Mouse (Mus musculus): ENCODE measurements around the gene Prdm15. TPM values are rescaled to one million over a fixed set of nuclear protein-coding genes. Genes with fewer than 3 reads are reported as not detected.

The Prdm15 gene
- polyA plus RNA-seq, 1 experiment from 2014 or later, result 9.1 TPM

DNA sequence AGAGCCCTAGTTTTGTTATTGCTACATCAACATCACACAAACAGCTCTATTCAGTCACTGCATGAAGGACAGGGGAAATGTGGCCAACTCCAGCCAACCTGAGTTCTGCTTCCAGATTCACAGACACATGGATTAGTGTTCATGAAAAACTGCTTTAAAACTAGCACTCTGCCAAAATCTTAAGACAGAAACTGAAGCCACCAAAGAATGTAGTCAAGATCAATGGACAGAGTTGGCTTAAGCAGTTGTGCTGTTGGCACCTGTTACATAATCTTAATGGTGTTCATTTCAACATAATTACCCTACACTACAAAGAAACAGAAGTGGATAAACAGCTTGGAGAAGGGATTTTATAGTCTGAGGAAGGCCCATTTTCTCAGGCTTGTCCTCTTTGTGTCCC is 4.4 kb upstream of the Prdm15 start:
- Histone ChIP-seq H3K4me3 (replicated peaks) (no peak overlapping the region), H3K9ac (no peak overlapping the region), H3K4me2 (no peak overlapping the region), H3K27ac (no peak overlapping the region), H3K36me3 (peaks cover 8% of the 10 kb centered on the region; the same call in 1 of the 2 replicates), H3K9me3 (no peaks in the 10 kb centered on the region), H3K4me1 (0 out of 2 replicates have a peak, but pooled peaks cover 6% of the 10 kb centered on the region), H3K27me3 (replicated peaks) (no peaks in the 10 kb centered on the region)
- no peak for ATAC-seq (ENCODE audit: insufficient read depth, low FRiP score, low read depth)

DNA sequence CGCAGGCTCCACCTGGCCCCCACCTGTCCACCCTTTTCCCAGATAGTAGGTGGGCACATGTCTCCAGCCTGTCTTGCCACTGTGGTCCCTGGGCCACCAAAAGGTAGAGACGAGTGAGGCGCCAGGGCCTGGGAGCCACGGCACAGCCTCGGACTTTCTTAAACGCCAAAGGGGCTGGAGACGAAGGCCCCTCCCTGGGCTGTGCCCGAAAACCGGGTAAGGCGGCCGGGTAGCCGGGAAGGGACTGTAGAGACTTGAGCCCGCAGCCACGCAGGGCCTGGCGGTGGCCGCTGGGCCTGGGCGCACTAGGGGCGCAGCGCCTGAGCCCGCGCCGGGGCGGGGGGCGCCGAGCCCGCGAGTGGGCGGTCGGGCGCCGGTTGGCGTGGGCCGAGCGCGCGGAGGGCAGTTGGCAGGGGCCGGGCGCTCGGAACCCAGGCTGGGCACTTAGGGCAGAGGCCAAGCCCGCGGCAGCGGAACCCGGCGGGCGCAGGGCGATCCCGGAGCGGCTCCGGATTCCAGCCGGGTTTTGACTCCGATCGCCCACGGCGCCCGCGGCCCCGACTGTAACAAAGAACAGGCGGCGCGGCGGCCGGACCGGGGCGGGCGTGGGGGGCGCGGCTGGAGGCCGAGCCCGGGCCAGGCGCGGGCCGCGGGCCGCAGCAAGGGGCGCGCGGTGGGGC is 449 bp downstream of the Prdm15 start:
- H3K27ac ChIP-seq, result peak overlapping the region; percentile 99
- H3K4me3 ChIP-seq (replicated peaks), result peak overlapping the region; percentile 94
- peak; percentile 93 for ATAC-seq (ENCODE audit: insufficient read depth, low FRiP score, low read depth)
- H3K36me3 ChIP-seq, result no peaks in the 10 kb centered on the region
- H3K4me1 ChIP-seq, result 0 out of 2 replicates have a peak, but pooled peaks cover 6% of the 10 kb centered on the region
- under 1% methylated on average over 74 of the region's 77 CpGs for WGBS
- H3K9me3 ChIP-seq, result no peaks in the 10 kb centered on the region
- peak overlapping the region; percentile 64 for H3K4me2 ChIP-seq
- H3K9ac ChIP-seq, result peak overlapping the region; percentile 100
- no peaks in the 10 kb centered on the region for H3K27me3 ChIP-seq (replicated peaks)

DNA sequence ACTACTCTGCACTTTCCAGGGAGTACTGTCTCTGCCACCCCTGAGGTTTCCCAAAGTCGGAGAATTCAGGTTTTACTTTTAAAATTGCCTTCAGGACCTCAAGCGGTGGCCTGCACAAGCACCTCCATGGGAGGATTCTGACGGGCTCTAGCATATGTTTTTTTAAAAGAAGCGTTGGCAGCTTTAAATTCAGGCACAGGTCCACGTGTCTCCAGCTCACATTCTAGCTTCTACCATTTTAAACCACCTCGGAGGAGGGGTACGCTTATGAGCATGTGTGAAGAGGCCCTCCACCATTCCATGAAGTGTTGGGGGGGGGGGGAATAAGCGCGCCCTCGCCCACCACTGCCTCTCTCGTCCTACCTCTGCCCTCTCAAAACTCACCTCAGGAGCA is 986 bp downstream of the Prdm15 start:
- H3K9ac ChIP-seq, result peak overlapping the region; percentile 100
- WGBS, result under 1% methylated on average over 10 of the region's 11 CpGs
- no peak; the same call in 1 of the 2 replicates for ATAC-seq (ENCODE audit: insufficient read depth, low FRiP score, low read depth)

DNA sequence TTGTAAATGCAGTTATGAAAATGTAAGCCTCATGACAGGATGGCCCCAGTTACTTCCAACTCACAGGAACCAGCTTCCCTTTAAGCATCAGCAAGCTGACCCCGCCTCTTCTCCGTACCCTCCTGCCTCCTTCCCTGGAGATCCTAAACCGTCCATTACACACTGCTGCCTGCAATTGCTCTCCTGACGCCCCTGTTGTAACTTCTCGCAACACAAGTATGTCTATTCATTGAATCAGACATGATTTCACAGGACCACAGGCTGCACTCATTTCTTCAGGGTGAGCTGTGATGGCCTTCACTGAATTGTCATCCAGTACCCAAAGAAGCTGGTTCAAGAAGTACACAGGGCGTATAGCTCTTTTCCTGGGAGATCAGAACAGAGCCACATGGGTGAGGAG is 2.8 kb downstream of the Prdm15 start:
- 83% methylated on average over 6 of the region's 6 CpGs for WGBS
- H3K27ac ChIP-seq, result no peak overlapping the region
- ATAC-seq (ENCODE audit: insufficient read depth, low FRiP score, low read depth), result no peak
- H3K4me1 ChIP-seq, result peaks cover 9% of the 10 kb centered on the region; the same call in 1 of the 2 replicates
- H3K9me3 ChIP-seq, result no peaks in the 10 kb centered on the region
- no peaks in the 10 kb centered on the region for H3K27me3 ChIP-seq (replicated peaks)
- 0 out of 2 replicates have a peak, but pooled peaks cover 4% of the 10 kb centered on the region for H3K36me3 ChIP-seq
- H3K4me2 ChIP-seq, result no peak overlapping the region
- no peak overlapping the region for H3K4me3 ChIP-seq (replicated peaks)
- no peak overlapping the region for H3K9ac ChIP-seq

More for the DNA sequence above, 986 bp downstream of the Prdm15 start:
- Histone ChIP-seq H3K4me2 (peak overlapping the region; percentile 64), H3K4me1 (peaks cover 6% of the 10 kb centered on the region; the same call in 1 of the 2 replicates), H3K27ac (peak overlapping the region; percentile 99), H3K9me3 (no peaks in the 10 kb centered on the region), H3K36me3 (0 out of 2 replicates have a peak, but pooled peaks cover 3% of the 10 kb centered on the region), H3K27me3 (replicated peaks) (no peaks in the 10 kb centered on the region), H3K4me3 (replicated peaks) (peak overlapping the region; percentile 94)

DNA sequence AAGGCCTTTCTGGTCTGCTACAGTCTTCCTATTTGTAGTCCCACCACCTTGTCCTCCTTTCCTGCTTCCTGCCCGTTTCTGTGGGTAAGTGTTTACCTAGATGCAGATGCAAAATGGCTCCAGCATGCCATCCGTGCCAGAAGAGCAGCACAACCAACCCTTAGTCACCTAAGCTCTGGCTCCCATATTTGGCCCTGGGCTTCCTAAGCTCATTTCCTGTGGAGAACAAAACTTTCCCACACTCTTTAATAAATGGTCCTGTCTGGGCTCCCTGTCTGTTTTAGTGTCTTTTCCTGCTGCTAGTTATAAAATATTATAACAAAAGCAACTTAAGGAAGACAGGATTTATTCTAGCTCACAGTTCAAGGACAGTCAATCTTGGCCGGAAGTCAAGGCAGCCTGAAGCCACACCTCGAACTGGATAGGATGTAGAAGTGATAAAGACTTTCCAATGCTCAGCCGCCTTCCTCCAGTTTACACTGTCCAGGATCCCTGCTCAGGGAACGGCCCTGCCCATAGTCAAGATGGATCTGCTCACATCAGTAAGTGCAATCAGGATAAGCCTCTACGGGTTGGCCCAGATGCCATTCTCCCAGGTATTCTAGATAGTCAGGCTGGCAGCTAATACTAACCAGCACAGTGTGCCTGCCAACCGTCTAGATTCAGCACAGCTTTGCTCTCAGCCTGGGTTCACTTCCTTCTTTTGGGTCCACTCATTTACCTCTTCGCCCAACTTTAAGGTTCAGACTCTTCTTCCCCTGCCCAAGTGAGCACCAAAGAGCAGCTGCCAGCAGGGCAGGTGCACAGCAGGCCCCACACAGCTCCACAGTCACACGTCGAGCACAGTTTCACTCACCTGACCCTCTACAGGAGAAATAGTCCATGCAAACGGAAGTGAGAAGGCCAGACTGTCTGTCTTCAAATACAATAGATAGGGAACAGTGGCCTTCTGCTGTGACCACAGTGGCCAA is 6.4 kb downstream of the Prdm15 start:
- Histone ChIP-seq H3K4me3 (replicated peaks) (no peak overlapping the region), H3K27ac (0 out of 2 replicates have a peak overlapping the region, but pooled peaks have one; percentile 4)
- whole genome bisulfite sequencing, result 69% methylated on average over 12 of the region's 12 CpGs

DNA sequence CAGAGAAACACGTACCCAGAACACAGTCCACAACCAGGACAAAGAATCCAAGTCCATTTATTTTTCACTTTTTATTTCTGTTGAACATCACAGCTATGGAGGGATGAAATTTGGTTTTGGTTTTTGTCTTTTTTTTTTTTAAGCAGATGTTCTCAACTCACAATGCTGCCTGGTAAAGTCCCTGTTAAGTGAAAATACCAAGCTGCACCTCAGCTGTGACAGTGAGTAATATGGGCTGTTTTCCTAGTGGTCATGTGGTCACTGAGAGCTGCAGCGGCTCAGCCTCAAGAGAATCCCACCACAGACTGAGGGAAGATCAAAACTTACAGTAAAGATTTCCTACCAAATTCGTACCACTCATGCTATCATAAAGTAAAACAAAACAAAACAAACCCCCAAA is 19.5 kb downstream of the Prdm15 start:
- peaks cover 41% of the 10 kb centered on the region for H3K36me3 ChIP-seq
- 80% methylated on average over 3 of the region's 3 CpGs for WGBS
- no peak overlapping the region for H3K27ac ChIP-seq
- no peak overlapping the region for H3K4me3 ChIP-seq (replicated peaks)
- no peaks in the 10 kb centered on the region for H3K4me1 ChIP-seq
- no peak overlapping the region for H3K9ac ChIP-seq
- no peak for ATAC-seq (ENCODE audit: insufficient read depth, low FRiP score, low read depth)
- no peaks in the 10 kb centered on the region for H3K9me3 ChIP-seq
- no peak overlapping the region for H3K4me2 ChIP-seq
- no peaks in the 10 kb centered on the region for H3K27me3 ChIP-seq (replicated peaks)

More for the DNA sequence above, 6.4 kb downstream of the Prdm15 start:
- ATAC-seq (ENCODE audit: insufficient read depth, low FRiP score, low read depth), result peak; percentile 56; the same call in 1 of the 2 replicates
- H3K4me2 ChIP-seq, result no peak overlapping the region
- H3K9me3 ChIP-seq, result no peaks in the 10 kb centered on the region
- H3K4me1 ChIP-seq, result peaks cover 4% of the 10 kb centered on the region; the same call in 1 of the 2 replicates
- no peak overlapping the region for H3K9ac ChIP-seq
- no peaks in the 10 kb centered on the region for H3K27me3 ChIP-seq (replicated peaks)
- 0 out of 2 replicates have a peak, but pooled peaks cover 4% of the 10 kb centered on the region for H3K36me3 ChIP-seq

DNA sequence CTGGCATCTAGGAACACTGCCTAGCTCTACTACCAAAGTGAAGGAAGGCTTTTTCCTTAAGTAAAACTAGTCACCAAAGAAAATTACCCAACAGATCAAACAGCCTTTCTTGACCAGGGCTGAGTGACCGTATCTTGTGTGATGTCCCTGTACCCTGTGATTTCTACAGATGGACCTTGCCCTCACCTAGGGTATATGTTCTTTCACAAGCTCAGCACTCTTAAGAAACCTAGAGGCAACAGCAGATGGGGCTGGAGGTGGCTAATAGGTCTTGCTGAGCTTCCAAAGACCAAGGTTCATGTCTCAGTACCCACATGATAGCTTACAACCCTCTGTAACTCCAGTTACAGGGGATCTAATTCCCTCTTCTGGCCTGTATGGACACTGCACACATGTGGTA is 23.4 kb downstream of the Prdm15 start:
- H3K4me2 ChIP-seq, result no peak overlapping the region
- H3K9me3 ChIP-seq, result no peaks in the 10 kb centered on the region
- no peak overlapping the region for H3K9ac ChIP-seq
- H3K27ac ChIP-seq, result no peak overlapping the region
- H3K27me3 ChIP-seq (replicated peaks), result no peaks in the 10 kb centered on the region
- peaks cover 32% of the 10 kb centered on the region for H3K36me3 ChIP-seq
- H3K4me3 ChIP-seq (replicated peaks), result no peak overlapping the region
- no peaks in the 10 kb centered on the region for H3K4me1 ChIP-seq
- 94% methylated on average over 1 of the region's 1 CpGs for WGBS
- no peak for ATAC-seq (ENCODE audit: insufficient read depth, low FRiP score, low read depth)

DNA sequence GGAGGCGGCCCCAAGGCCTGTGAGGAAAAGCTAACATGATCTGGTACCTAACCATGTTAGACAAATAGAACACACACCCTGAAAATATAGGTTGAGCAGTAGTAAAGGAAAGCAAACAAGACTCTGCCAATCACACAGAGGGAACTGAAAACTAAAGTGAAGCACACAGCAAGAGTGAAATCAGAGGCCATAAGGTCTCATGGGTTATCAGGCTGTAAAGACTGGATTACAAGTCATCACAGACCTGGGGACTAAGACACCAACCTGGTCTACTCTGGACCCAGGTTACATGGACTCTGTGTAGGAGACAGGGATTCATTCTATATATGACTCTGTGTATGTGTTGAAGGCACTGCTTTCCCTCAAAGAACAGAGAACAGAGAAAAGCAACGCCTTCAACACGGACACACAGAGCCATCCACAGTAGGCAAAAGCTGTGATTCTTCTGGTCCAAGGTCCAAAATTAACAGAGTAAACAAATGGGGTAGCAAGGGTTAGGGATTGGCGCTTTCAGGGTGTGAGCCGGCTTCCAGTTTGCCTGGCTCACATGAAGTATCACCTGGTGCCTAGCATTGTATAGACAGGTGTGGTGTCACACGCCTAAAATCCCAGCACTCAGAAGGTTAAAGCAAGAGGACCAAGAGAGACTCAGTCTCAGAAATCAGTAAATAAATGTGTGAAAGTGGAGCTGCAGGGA is 28.2 kb downstream of the Prdm15 start:
- Histone ChIP-seq H3K4me2 (no peak overlapping the region), H3K9ac (no peak overlapping the region), H3K4me3 (replicated peaks) (no peak overlapping the region), H3K4me1 (no peaks in the 10 kb centered on the region), H3K27me3 (replicated peaks) (no peaks in the 10 kb centered on the region), H3K9me3 (no peaks in the 10 kb centered on the region), H3K27ac (no peak overlapping the region), H3K36me3 (peaks cover 24% of the 10 kb centered on the region; the same call in 1 of the 2 replicates)
- 80% methylated on average over 6 of the region's 6 CpGs for WGBS
- 0 out of 2 replicates have a peak, but pooled peaks have one; percentile 43 for ATAC-seq (ENCODE audit: insufficient read depth, low FRiP score, low read depth)

DNA sequence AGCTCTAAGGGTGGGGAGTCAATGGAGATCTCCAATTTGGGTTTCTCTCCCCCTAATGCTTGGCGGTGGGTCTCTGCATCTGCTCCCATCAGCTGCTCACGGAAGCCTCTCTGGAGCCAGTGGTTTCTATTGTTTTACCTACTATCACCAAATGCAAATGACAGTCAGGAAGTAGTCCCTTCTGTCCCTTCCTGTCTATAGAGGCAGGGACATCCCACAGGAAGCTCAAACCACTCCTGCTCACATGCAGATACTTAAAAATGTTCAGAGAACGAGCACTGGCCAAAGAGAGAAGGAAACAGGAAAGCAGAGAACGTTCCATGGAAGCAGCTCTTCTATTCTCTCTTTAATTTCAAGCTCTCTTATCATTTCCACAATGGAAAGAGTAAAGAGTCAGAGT is 32.1 kb downstream of the Prdm15 start:
- no peak overlapping the region; the same call in 1 of the 2 replicates for H3K27ac ChIP-seq
- H3K27me3 ChIP-seq (replicated peaks), result no peaks in the 10 kb centered on the region
- H3K4me2 ChIP-seq, result no peak overlapping the region
- WGBS, result 84% methylated on average over 4 of the region's 4 CpGs
- H3K36me3 ChIP-seq, result peaks cover 33% of the 10 kb centered on the region
- no peak for ATAC-seq (ENCODE audit: insufficient read depth, low FRiP score, low read depth)
- H3K4me1 ChIP-seq, result no peaks in the 10 kb centered on the region
- no peaks in the 10 kb centered on the region for H3K9me3 ChIP-seq
- no peak overlapping the region for H3K4me3 ChIP-seq (replicated peaks)
- no peak overlapping the region for H3K9ac ChIP-seq

DNA sequence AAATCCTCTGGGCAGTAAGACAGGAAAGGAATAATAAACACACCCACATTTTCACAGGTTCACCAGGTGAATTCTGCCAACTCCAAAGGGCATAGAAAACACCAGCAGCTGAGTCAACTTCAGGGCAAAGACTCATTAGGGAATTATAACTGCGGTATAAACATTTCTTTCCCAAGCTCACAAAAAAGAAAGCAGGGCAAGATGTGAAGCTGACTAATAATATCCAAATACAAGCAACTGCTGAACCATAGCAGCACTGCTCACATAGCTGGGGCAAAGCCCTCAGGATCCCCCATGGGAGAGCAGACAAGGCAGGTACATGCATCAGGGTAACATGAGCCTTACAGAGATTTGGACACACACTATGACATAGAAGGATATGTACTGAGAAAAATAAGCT is 34.2 kb downstream of the Prdm15 start:
- WGBS, result 85% methylated on average over 1 of the region's 1 CpGs

DNA sequence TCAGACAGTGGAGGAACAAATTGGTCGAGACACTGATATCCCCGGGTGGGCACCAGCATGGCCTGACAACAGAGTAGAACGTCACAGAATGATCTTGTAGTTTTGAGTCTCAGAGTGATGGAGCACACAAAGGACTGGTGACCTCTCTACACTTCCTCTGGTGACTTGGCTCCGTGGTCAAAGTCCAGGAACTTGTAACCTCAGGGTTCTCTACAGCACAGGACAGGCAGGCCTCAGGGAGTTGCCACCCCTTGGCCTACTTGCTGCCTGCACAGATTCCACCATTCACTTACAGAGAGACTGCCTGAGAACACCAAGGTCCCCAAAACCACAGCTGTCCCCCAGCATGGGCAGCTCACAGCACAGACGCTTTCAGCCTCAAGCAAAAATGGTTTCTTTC is 36.4 kb downstream of the Prdm15 start:
- ATAC-seq (ENCODE audit: insufficient read depth, low FRiP score, low read depth), result no peak
- 84% methylated on average over 5 of the region's 5 CpGs for WGBS
- Histone ChIP-seq H3K27ac (no peak overlapping the region), H3K9ac (no peak overlapping the region), H3K4me2 (no peak overlapping the region), H3K36me3 (peaks cover 45% of the 10 kb centered on the region), H3K9me3 (no peaks in the 10 kb centered on the region), H3K4me3 (replicated peaks) (no peak overlapping the region), H3K27me3 (replicated peaks) (no peaks in the 10 kb centered on the region), H3K4me1 (no peaks in the 10 kb centered on the region)

More for the DNA sequence above, 34.2 kb downstream of the Prdm15 start:
- H3K9me3 ChIP-seq, result no peaks in the 10 kb centered on the region
- H3K27me3 ChIP-seq (replicated peaks), result no peaks in the 10 kb centered on the region
- H3K4me1 ChIP-seq, result no peaks in the 10 kb centered on the region
- no peak for ATAC-seq (ENCODE audit: insufficient read depth, low FRiP score, low read depth)
- no peak overlapping the region for H3K4me2 ChIP-seq
- H3K27ac ChIP-seq, result no peak overlapping the region
- H3K9ac ChIP-seq, result no peak overlapping the region
- H3K4me3 ChIP-seq (replicated peaks), result no peak overlapping the region
- peaks cover 42% of the 10 kb centered on the region for H3K36me3 ChIP-seq

Data from stomach, embryonic 15.5 days (tissue).